Mouse (Mus musculus): Measurements from ENCODE around the gene F13b.

DNA sequence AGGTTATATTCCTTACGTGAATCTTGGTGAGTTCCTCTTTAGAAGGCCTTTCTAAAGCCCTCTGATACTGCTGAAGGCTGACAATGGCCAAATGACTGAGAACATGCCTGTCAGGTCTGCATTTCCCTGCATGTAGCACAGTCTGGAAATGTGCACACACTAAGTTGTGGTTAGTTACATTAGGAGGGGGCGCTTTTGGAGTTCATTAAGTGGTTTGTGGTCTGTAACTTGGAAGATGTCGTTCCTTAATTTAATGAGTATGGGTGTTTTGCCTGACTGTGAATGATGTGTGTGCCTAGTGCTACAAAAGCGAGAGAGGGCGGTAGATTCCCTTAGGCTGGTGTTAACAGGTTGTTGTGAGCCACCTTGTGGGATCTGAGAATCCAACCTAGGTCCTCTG is 40.7 kb upstream of the F13b start:
- TF ChIP-seq CTCF (IDR thresholded peaks at IDR 0.05; ENCODE audit: low read depth, low read length) (no peak), GATA2 (IDR thresholded peaks at IDR 0.05; ENCODE audit: borderline replicate concordance, low read depth, low read length) (no peak), GATA1 (IDR thresholded peaks at IDR 0.05; ENCODE audit: borderline replicate concordance, low read length) (no peak), TAL1 (conservative IDR thresholded peaks at IDR 0.05; ENCODE audit: low read depth, low read length) (no peak), POLR2AphosphoS5 (IDR thresholded peaks at IDR 0.05; ENCODE audit: insufficient replicate concordance, low read depth, low read length) (no peak)

Data from G1E (cell line).